Mouse (Mus musculus) heart, postnatal 25 days (tissue): ENCODE results near the gene Ece1. TPM values are rescaled to one million over a fixed set of nuclear protein-coding genes. Genes with fewer than 3 reads are reported as not detected.

Source experiments
- DNase-seq: peaks from one replicate; pipeline ENCODE4 v3.0.0; 2022; ENCODE audit warnings: low spot score
- intact Hi-C: fragments of 180-260 bp; cut with DNase I; formaldehyde crosslinking; loops from one replicate; pipeline ENCODE4 v1.15.1; 2025
- total RNA-seq, 2 experiments: library from RNA; stranded (reverse); gene quantifications; 2 replicates each; pipeline ENCODE4 v1.2.3; 2021

The Ece1 gene
- total RNA-seq, 2 experiments from 2014 or later, result 91.2 to 111 TPM

DNA sequence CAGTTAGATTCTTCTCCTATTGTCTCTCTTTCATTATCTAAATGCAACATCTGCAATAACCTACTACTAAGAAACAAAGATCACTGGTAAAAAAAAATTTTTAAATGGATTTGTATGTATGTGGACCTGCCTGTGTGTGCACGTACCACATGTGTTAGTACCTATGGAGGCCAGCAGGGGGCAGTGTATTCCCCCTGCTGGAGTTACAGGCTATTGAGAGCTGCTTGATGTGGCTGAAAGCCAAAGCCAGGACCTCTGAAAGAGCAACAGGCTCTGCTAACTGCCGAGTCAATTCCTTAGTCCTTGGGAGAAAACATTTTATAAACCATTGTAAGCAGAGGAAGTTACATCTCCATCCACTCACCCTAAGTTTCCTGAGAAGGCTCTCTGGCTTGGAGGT is 10.6 kb upstream of the Ece1 start:
- intact Hi-C loops, result loop anchor here (5.0 kb wide), 1 partner anchor 256 kb away; no protein-coding TSS in a partner anchor

DNA sequence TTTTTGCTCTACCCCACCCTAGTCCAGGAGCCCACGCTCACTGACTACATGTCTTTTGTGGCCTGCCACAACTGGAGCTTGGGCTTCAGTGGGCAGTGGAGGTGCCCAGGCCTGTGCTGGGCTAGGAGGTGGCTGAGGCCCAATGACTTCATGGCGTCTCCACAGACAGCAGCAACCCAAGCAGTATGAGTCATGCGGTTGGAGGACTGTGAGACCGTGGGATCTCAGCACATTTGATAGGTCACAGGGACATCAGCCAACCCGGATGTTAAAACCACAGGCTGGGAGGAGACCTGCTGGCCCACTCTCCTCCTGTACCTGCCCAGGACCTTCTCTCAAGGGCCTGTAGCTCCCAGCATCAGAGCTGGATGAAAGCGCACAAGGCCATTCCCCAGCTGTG is 8.2 kb upstream of the Ece1 start:
- DNase-seq, result no peak

More for the DNA sequence above, 10.6 kb upstream of the Ece1 start:
- no peak for DNase-seq

GRCm38 (mm10) chr4:137855741-137856341 is 6.2 kb upstream of the Ece1 start:
- intact Hi-C loops, result loop anchor here (2.0 to 5.0 kb wide), 2 partner anchors 41 to 89 kb away; no protein-coding TSS in a partner anchor
- DNase-seq, result no peak

More for the DNA sequence above, 8.2 kb upstream of the Ece1 start:
- intact Hi-C loops, result loop anchor here (5.0 kb wide), 1 partner anchor 253 kb away; no protein-coding TSS in a partner anchor

GRCm38 (mm10) chr4:137857116-137857515 is 4.9 kb upstream of the Ece1 start:
- DNase-seq, result no peak
- intact Hi-C loops, result loop anchor here (2.0 to 5.0 kb wide), 2 partner anchors 40 to 88 kb away; no protein-coding TSS in a partner anchor

DNA sequence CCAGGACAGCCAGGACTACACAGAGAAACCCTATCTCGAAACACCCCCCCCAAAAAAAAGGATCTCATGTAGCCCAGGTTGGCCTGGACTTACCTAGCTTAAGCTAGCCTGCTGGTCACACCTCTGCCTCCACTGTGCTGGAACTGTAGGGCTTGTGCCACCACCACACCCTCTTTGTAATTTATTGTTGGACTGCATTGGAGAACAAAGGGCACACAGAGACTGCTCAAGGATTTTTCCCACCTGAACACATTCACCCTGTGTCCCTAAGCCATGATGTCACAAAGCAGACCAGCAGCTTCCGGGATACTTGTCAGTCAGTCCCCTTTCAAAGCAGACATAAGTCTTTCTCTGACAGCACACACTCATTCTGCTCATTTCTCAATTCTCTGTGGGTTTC is 3.7 kb upstream of the Ece1 start:
- intact Hi-C loops, result loop anchor here (5.0 kb wide), 1 partner anchor 39 kb away; no protein-coding TSS in a partner anchor
- DNase-seq, result no peak

DNA sequence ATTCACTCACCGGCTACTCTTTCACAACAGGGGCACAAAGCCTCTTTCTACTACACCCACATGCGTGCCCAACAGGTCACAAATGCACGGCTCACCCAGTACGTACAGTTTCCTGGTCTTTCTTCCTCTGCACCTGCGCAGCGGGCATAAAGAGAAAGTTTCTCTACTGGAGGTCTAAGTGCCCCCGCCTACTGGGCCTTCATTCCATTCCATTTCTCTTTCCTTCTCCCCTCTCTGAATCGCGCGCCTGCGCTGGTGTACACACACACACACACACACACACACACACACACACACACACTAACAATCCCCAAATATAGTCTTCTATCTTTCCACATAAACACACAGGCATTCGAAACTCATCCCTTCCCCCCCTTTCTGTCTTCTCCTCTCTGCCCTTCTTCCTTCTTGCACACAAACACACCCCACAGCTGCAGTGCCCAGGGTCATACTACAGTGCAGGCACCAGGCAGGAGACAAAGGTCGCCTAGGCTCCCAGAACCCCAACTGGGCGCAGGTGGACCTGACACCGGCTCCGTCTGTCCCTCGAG is 501 bp upstream of the Ece1 start:
- no peak for DNase-seq
- intact Hi-C loops, result loop anchor here (2.0 kb wide), 1 partner anchor 47 kb away; no protein-coding TSS in a partner anchor

GRCm38 (mm10) chr4:137862516-137863240 is 641 bp downstream of the Ece1 start:
- intact Hi-C loops, result no loop called here
- no peak for DNase-seq

DNA sequence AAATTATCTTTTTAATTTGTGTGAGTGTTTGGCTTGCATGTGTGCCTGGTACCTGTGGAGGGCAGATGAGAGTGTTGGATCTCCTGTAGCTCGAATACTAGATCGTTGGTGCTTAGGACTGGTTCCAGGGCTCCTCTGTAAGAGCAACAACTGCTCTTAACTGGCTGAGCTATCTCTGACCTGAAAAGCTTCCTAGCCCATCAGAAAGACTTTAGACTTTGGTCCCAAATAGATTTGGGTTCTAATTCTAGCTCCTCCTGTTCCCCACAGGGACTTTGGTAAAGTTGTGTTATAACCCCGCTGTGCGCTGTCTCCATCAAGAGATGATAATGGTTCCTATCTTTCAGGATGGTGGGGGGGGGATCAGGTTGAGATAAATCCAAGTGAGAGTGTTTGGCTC is 2.0 kb downstream of the Ece1 start:
- DNase-seq, result no peak
- intact Hi-C loops, result no loop called here

DNA sequence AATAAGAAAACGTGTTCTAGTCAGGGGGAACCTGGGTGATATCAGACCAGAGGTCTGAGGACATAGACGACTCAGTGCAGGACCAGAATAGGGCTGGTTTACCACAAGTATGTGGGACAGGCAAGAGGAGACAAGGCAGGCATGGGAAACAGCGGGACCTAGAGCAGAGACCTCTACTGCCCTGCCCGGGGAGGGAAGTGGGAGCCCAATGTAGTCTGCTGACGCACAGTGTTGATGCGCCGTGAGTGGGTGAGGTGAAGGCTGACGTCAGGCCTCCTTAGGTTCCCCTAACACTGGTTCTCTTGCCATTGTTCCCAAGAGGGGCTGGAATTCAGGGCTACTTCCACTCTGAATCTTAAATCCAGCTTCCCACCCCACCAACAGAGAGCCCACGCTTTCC is 2.7 kb downstream of the Ece1 start:
- no peak for DNase-seq
- intact Hi-C loops, result no loop called here

DNA sequence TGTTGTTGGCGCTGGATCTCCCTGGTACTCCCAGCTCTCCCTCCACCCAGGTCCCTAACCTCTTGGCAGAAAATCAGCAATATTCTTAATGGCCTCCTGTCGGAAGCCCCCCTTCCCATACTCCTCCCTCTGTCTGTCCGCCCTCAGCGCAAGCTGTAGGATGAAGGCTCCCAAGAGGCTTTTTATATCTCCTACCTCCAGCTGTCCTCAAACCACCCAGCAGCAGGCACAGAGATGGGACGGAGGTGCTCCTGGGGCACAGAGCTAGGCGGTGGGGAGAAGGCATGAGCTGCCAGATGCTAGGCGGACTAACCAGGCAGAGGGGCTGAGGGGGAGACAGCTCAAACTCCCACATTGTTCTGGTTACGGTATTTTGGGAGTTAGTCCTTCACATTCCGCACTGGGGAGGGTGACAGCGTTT is 3.2 kb downstream of the Ece1 start:
- no peak for DNase-seq
- intact Hi-C loops, result no loop called here

DNA sequence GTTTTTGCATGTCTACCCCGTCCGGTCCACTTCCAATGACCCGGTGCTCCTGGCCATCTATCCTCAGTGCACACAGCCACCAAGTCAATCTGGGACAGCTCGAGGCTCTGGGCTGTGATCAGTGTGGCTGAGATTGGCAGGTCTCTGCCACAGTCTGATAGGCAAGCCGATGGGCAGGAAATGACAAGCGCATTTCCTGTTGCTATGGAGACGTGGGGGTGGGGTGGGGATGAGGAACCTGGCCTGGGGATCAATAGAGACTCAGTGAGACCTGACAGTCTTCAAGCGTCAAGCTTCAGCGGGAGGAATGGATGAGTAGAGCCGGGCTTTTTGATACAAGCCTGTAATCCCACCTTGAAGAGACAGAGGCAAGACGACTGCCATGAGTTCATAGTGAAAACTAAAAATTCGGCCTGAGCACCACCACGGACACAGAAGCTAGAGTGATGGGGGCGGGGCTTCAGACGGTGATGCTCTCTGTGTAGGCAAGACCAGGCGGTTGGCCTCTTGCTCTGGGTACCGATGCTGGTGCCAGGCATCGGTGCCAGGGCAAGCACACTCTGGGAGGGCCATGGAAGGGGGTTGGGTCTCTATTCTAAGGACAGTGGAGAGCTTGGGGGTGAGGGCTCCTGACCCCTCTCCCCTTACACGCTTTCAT is 4.3 kb downstream of the Ece1 start:
- DNase-seq, result no peak
- intact Hi-C loops, result no loop called here

DNA sequence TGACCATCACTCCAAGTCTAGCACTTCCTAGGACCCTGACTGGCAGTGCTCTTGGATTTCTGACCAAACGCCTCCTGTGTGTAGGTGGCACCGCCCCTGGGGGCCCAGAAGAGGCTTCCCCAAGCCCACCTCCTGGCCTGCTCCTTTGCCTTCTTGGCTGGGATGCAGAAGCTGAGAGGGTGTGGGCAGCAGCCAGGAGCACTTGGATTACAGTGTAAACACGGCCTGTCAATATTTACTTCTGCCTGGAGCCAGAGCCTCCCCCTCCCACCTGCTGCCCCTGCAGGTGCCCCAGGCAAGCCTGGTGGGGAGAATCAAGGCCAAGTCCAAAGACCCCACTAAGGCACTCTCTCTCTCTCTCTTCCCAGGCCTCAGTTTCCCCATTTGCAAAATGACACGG is 5.2 kb downstream of the Ece1 start:
- no peak for DNase-seq
- intact Hi-C loops, result no loop called here

DNA sequence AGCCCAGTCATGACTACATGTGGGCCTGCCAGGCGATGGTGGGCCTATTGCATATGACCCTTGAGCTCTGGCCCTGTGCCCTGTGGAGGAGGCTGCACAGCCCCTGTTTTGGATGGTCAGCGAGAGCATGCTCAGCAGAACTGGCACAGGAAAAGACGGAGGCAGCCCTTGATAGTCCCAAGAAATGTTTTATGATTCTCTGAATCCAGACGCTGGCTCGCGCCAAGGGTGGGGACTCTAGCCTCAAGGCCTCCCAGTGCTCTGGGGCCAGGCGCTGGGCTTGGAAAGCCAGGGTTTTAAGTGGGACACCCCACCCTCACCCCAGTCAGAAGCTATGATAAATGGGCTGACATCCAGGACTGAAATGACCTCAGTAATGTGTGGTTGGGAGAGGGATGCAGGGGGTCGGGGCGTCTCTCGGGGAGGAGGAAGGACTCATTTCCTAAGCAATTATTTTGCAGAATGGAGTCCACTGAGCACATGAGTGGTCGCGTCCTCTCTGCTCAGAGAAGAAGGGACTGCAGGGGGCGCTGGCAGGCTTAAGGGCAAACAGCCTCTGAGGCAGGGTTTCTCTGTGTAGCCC is 5.7 kb downstream of the Ece1 start:
- peak; percentile 73 for DNase-seq
- intact Hi-C loops, result no loop called here

DNA sequence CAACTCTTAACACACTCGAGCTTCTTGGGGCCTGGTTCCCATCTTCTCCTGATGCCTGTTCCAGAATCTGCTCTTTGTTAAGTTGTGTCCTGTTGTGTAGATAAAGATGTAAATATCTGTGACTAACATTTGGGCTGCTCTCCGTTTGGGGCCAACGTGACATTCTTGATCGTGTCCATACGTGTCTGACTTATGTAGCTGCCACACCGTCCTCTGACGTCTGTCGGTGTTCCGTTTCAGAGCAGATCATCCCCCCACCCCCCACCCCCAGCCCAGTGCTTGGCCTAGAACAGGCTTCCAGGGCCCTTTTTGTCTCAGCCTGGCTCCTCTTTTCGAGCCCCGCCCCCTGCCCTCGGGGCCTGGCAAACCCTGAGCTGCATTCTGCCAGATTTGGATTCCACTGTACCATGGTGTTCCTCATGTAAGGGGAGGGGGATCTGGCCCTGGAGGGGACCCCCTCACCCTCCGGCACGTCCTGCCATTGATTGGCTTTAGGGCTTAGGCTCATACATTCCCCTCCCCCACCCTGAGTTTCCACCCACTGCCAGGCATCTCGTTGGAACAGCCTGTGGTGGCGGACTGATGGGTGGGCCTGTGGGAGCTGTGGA is 7.7 kb downstream of the Ece1 start:
- intact Hi-C loops, result no loop called here
- no peak for DNase-seq

- no peak for DNase-seq
- intact Hi-C loops, result no loop called here
Measured at GRCm38 (mm10) chr4:137870979-137871378, 8.9 kb downstream of the Ece1 start.

DNA sequence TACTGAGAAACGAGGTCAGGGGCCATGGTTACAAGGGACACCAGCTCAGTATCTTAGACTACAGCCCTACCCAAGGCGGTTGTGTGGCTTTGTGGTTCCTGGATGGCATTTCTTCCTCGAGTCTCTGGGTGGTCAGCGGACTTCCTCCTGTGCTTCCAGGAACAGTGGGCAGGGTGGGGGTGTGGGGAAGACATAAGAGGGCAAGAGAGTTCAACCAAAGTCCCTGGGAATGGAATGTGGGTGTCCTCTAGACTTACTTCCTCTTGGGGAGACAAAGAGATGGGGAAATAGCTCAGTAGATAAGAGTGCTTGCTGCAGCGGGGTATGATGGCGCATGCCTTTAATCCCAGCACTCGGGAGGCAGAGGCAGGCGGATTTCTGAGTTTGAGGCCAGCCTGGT is 9.4 kb downstream of the Ece1 start:
- intact Hi-C loops, result no loop called here
- DNase-seq, result no peak

DNA sequence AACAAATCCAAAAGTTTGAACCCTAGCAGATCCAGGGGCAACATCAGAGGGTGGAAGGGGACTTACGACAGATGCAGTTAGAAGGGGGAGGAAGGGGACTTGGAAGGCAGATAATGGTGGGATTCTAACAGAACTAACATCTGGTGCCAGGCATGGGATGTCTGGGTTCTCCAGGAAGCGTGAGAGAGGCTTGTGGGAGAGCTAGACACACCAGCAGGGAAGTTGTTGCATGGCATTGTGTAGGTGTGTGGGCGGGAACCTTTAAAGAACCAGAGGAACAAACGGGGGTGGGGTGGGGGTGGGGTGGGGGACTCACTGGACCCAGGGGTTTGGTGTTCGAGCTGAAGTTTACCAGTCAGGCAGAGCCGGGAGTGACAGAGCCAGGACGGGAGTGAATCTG is 12.3 kb downstream of the Ece1 start:
- DNase-seq, result no peak
- intact Hi-C loops, result no loop called here

GRCm38 (mm10) chr4:137874826-137875225 is 12.8 kb downstream of the Ece1 start:
- intact Hi-C loops, result no loop called here
- DNase-seq, result no peak

- DNase-seq, result no peak
- intact Hi-C loops, result no loop called here
Measured at GRCm38 (mm10) chr4:137875466-137876092, 13.5 kb downstream of the Ece1 start.
